Mouse (Mus musculus) gastrocnemius, postnatal 10 days (tissue): ENCODE data around the gene Klk15. TPM values are rescaled to one million over a fixed set of nuclear protein-coding genes. Genes with fewer than 3 reads are reported as not detected.
A peak's percentile ranks its signal among the peaks of the same experiment; 100 is the strongest.
"Not testable (repeated sequence)": the region's sequence is repeated elsewhere in the genome, so short reads cannot be mapped to it uniquely, and the experiment has no call there.

Experiments used
- DNase-seq: peaks from one replicate; pipeline ENCODE4 v3.0.0; 2021; ENCODE audit warnings: mixed read lengths
- long read RNA-seq, 2 experiments: library from polyadenylated mRNA; stranded (forward); transcript quantifications; one replicate each; pipeline ENCODE4 v2.0.0; 2021
- total RNA-seq, 2 experiments: library from RNA; stranded (reverse); gene quantifications; 2 replicates each; pipeline ENCODE4 v1.2.3; 2021

Gene Klk15
- total RNA-seq, result not detected
- long read RNA-seq, experiment 1, result 0 reads
- long read RNA-seq, experiment 2, result 0 reads

DNA sequence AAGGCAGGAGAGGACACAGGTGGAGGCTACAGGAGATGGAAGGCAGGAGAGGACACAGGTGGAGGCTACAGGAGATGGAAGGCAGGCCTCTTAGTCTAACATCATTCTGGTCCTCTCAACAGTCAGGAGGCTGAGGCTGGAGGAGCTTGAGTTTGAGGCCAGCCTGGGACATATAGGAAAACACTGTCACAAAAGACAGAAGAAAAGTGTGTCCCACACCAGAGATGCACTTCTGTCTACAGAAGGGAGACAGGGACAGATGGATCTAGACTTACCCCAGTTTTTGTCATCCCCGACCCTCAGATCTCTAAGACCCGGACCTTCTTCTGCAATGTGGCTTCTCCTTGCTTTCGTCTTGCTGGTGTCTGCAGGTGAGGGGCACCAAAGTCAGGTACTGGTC lies at the start of gene Klk15:
TSS of gene Klk15 (plus strand) at position 301 of the 400 bp plus-strand sequence.
- DNase-seq, result no peak

DNA sequence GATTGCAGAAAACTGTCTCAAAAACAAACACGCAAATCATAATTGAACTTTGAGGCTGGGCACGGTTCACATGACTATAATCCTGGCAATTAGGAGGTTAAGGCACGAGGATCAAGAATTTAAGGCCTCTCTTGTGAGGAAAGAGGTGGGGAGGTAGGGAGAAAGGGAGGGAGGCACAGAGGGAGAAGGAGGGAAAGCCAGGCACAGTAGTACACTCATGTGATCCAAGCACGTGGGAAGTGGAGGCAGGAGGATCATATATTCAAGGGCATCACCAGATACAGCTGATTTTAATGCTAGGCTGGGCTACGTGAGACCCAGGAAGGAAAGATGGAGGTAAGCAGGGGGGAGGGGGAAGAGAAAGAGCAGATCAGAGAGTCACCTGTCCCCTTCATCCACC lies 42.2 kb upstream of the Klk15 start:
- DNase-seq, result no peak

GRCm38 (mm10) chr7:43891788-43892187 lies 41.8 kb upstream of the Klk15 start:
- no peak for DNase-seq

- peak; percentile 77 for DNase-seq
These were observed 38.7 kb upstream of the Klk15 start for GRCm38 (mm10) chr7:43894836-43895235.

DNA sequence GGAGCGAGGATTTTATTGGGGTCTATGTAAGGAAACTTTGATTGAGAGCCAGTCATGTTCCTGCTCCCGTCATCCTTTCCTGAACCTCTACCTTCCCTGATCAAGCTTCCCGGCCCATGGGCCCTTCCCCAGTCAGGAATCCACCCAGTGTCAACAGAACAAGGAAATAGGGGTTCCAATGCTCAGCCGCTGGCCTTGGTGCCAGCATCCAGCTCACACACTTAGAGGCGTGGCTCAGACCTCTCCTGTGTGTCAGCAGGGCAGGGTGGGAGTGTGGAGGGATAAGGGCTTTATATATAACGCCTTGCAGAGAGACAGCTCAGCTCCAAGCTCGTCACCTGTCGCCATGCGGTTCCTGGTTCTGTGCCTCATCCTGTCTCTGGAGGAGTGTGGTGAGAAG lies 18.7 kb upstream of the Klk15 start:
- no peak for DNase-seq

- no peak for DNase-seq
These were observed 15.1 kb upstream of the Klk15 start for GRCm38 (mm10) chr7:43918426-43918825.

- DNase-seq, result no peak
These were observed 14.7 kb upstream of the Klk15 start for GRCm38 (mm10) chr7:43918871-43919270.

DNA sequence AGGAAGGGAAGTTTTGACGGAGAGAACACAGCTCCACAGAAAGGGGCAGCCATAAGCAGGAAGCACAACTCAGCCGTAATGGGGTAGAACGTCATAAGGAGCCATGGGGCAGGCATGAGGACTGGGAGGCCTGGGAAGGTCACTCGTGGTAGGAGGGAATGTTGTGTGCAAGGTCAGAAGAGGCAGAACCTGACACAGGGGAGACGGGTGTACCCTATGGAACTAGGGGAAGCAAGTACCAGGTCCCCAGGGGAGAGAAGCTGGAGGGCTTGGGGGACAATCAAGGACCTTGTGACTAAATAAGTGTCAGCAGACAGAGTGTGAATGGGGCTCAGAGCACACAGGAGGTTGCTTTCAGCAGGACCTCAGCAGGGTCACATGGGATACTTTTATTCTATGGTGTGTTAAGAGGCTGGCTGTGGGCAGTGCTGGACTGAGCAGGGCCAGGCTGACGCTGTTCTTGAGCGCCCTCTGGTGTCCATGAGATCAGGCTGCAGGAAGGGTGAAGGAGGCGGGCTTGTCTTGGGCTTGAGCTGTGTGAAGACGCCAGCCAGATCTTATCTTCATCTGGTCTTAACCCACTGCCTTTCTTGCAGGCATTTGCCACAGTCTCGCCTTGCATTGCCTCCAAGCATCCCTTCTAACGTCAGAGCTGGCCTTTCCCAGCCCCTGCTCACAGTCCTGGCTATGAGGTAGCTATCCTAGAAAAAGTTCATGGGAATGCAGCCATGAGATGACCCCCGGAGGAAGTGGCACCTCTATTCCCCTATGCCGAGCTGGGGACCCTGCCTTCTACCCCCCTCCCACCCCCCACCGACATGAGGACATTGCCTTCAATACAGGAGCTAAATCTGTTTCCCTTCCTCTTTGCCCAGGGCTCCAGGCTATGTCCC lies 13.7 kb upstream of the Klk15 start:
- peak; percentile 69 for DNase-seq

- DNase-seq, result no peak
These were observed 13.0 kb upstream of the Klk15 start for GRCm38 (mm10) chr7:43920582-43920981.

GRCm38 (mm10) chr7:43921087-43921486 lies 12.5 kb upstream of the Klk15 start:
- DNase-seq, result no peak

DNA sequence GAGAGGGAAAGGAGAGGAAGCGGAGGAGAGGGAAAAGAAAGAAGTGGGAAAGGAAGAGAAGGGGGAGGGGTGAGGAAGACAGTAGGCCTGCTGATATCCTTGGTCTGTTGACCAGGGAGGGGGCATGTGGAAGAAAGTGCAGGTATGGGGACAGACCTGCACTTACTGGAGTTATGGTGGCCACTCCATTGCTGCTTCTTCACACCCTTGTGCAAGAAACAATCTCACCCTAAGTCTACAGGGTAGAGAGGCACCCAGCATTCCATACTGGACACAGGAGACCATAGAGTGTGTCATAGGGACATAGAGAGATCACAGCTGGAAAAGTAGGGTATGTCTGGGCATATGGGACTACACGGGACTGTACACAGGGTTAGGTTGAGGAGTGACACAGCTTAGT lies 11.6 kb upstream of the Klk15 start:
- no peak for DNase-seq

- DNase-seq, result no peak
These were observed 7.6 kb upstream of the Klk15 start for GRCm38 (mm10) chr7:43925985-43926384.

DNA sequence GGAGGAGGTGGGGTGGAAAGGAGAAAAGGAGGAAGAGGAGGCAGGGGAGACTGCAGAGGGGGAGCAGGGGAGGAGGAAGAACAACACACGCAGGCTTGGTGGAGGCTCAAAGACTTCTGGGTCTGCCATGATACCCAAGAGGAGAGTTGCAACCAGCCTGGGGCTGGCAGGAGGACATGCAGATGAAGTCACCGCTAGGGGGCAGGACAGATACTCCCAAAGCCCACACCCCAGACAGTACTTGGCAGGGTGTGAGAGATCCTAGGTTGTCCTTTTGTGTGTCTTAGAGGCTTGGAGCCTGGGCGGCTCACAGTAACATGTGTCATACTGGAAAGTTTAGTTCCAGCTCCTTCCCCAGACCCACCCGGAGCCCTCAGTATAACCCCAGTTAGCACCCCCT lies 5.0 kb upstream of the Klk15 start:
- no peak for DNase-seq

DNA sequence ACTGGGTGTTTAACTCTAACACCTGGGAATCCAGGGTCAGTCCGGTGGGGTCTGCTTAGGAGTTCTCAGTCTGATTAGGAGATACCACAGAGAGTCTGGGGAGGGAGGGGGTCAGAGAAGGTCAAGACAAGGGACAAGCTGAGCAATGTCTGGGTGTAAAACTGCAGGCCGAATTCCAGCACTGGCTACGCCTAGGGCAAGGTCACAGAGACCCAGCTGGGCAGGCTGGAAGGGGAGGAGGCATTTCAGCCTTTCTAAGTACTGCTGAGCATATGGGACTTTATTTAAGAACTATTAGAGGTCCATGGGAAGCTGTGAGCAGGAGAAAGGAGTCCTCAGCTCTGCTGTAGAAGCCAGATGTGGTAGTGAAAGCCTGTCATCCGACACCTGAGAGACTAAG lies 1.2 kb upstream of the Klk15 start:
- DNase-seq, result no peak

DNA sequence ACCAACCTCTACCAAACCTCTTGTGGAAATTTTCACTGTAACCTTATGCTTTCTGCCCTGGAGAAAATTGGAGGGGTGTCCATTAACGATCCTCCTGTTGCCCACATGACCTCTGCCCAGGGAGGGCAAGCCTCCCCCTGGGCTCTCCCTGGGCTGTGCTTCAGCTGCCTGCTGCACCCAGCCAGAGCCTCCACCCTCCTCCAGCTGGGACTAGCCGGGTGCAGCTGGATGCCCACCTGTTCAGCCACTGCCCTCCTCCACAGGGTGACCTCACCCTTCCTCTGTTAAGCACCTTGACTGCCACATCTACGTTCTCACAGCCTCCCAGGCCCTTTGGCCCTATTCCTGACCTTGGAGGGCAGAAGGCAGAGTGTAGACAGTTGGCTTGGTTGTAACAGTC lies 1.2 kb downstream of the Klk15 start:
- DNase-seq, result no peak

DNA sequence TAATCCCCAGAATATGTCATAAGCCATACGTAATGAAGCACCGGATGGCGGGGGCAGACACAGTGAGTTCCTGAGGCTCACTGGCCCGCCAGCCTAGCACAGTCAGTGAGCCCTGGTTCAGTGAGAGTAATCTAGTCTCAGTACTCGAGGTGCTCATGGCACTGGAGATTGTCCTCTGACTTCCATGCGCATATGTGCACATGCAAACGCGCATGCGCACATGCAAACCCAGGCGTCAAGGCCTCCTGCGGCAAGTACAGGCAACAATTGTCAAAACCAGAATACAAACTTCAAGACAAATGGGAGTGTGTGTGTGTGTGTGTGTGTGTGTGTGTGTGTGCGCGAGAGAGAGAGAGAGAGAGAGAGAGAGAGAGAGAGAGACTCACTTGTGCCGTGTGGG lies 3.0 kb downstream of the Klk15 start:
- no peak for DNase-seq

- DNase-seq, result not testable (repeated sequence)
These were observed 8.8 kb downstream of the Klk15 start for GRCm38 (mm10) chr7:43942293-43942692.

- DNase-seq, result no peak
These were observed 11.3 kb downstream of the Klk15 start for GRCm38 (mm10) chr7:43944727-43945264.

- no peak for DNase-seq
These were observed 16.8 kb downstream of the Klk15 start, which contains the start of gene Klk1b8 for GRCm38 (mm10) chr7:43950364-43950763. TSS of gene Klk1b8 (plus strand) at chr7:43950664.

DNA sequence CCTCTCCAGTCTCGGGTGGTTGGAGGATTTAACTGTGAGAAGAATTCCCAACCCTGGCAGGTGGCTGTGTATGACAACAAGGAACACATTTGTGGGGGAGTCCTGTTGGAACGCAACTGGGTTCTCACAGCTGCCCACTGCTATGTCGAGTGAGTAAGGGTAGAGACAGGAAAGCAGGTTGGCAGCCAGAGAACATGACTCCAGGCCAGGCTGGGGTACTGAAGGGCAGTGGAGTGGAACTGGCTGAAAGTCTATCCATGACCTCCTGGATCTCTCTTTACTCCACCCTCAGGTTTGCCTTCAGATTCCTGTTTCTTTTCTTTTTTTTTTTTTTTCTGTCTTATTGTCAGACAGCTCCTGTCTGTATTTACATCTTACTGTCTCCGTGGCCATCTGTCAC lies 19.2 kb downstream of the Klk15 start:
- DNase-seq, result no peak

DNA sequence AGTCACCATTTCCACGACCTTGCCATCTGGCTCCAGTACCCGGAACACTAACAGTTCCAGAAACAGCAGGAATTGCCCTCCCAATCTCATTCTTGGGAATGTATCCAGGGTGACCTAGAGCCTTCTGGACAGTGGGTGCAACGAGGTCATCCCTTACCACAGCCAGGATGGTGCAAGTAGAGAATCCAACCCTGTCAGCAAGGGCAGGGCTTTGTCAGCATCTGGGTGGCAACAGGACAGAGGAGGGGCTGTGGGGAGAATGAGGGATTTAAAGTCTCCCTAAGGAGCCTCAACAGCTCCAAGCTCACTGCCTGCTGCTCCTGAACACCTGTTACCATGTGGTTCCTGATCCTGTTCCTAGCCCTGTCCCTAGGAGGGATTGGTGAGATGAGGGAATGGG lies 32.9 kb downstream of the Klk15 start, which contains the start of gene Klk1b1:
TSS of gene Klk1b1 (plus strand) at position 301 of the 400 bp plus-strand sequence.
- no peak for DNase-seq

GRCm38 (mm10) chr7:43967058-43967457 lies 33.5 kb downstream of the Klk15 start:
- DNase-seq, result no peak

DNA sequence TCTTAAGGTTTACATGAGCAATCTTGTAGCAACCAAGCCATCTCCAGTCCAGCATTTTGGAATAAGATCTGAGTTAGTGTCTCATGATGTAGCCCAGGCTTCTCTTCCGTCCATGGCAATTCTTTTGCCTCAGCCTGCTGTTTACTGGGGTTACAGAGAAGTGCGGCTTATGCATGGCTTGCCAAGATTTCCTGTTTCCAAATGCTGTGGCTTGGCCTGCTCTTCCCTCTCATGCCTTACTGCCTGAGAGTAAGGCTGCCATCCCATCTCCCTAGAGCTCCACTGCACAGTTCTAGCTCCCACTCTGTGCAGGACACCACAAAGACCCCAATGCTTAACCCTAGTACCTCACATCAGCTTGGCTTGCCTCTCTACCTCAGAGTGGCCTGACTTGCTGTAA lies 34.1 kb downstream of the Klk15 start:
- DNase-seq, result no peak

DNA sequence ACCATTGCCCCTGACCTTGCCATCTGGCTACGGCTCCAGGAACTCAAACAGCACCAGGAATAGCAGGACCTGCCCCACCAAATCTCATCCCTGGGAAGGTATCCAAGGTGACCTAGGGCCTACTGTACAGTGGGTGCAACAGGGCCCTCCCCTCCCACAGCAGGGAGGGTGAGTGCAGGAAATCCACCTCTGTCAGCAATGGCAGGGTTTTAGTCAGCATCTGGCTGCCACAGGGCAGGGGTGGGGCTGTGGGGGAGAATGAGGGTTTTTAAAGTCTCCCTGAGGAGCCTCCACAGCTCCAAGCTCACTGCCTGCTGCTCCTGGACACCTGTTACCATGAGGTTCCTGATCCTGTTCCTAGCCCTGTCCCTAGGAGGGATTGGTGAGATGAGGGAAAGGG lies 42.2 kb downstream of the Klk15 start, which contains the start of gene Klk1b9:
TSS of gene Klk1b9 (plus strand) at position 301 of the 400 bp plus-strand sequence.
- not testable (repeated sequence) for DNase-seq
